Mouse (Mus musculus): ENCODE data around the gene Pdk2. TPM values are rescaled to one million over a fixed set of nuclear protein-coding genes. Genes with fewer than 3 reads are reported as not detected.

Pdk2 gene
- polyA plus RNA-seq, 1 experiment from 2014 or later: 27.5 TPM

DNA sequence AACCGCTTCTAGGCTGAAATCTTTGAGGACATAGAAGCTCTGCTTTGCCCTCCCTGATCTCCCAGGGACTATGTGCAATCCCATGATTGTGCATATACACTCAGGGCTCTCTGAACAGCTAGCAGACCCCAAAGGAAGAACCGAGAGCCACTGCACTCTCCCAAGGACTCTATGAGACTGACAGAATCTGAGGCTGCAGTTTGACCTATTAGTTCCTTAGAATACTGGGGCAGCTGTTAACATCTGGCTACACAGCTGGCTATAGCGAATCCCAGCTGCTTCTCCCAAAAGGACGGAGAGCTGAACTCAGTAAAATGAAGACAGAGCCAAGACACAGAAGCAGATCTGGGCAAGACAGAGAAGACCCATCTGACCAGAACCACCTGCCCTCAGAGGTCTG lies 32.7 kb upstream of the Pdk2 start:
- Histone ChIP-seq H3K4me3 (ENCODE audit: low read depth, low read length) (no peak overlapping the region), H3K4me1 (ENCODE audit: control insufficient read depth, insufficient read depth, low read length) (peaks cover 11% of the 10 kb centered on the region), H3K9me3 (replicated peaks; ENCODE audit: control insufficient read depth, low read length, poor library complexity, severe bottlenecking) (no peaks in the 10 kb centered on the region), H3K27me3 (ENCODE audit: control insufficient read depth, insufficient read depth, low read depth, low read length) (peaks cover 2% of the 10 kb centered on the region; the same call in 1 of the 2 replicates), H3K27ac (ENCODE audit: low read length) (no peak overlapping the region), H3K4me2 (ENCODE audit: low read length) (no peak overlapping the region), H3K9ac (ENCODE audit: low read depth, low read length) (peak overlapping the region; percentile 32; the same call in 1 of the 2 replicates), H3K36me3 (ENCODE audit: control insufficient read depth, insufficient read depth, low read length) (no peaks in the 10 kb centered on the region)
- ATAC-seq: no peak
- WGBS: 85% methylated on average over 4 of the region's 4 CpGs

DNA sequence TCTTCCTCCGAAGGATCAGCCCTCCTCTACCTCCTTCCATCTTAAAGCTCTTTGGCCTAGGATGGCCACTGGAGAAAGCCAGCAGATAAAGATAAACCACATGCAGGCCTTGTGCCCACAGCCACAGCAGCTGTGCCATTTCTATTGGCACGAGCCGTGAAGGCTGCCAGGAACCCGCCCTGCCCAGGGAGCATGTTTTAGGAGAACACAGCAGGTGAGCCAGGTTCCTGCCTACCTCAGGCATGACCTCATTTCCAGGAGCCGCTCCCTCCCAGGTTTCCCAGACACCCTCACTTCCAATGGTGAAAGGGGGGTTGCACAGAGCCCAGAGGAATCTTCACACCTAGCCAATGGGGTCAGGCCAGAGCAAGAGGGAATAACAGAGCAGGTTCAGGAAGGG lies 31.6 kb upstream of the Pdk2 start:
- Histone ChIP-seq H3K27me3 (ENCODE audit: control insufficient read depth, insufficient read depth, low read depth, low read length) (no peaks in the 10 kb centered on the region), H3K4me2 (ENCODE audit: low read length) (no peak overlapping the region), H3K9me3 (replicated peaks; ENCODE audit: control insufficient read depth, low read length, poor library complexity, severe bottlenecking) (no peaks in the 10 kb centered on the region), H3K9ac (ENCODE audit: low read depth, low read length) (no peak overlapping the region), H3K4me3 (ENCODE audit: low read depth, low read length) (no peak overlapping the region), H3K36me3 (ENCODE audit: control insufficient read depth, insufficient read depth, low read length) (no peaks in the 10 kb centered on the region), H3K4me1 (ENCODE audit: control insufficient read depth, insufficient read depth, low read length) (peaks cover 11% of the 10 kb centered on the region), H3K27ac (ENCODE audit: low read length) (no peak overlapping the region)
- 67% methylated on average over 5 of the region's 5 CpGs for WGBS
- ATAC-seq: no peak

DNA sequence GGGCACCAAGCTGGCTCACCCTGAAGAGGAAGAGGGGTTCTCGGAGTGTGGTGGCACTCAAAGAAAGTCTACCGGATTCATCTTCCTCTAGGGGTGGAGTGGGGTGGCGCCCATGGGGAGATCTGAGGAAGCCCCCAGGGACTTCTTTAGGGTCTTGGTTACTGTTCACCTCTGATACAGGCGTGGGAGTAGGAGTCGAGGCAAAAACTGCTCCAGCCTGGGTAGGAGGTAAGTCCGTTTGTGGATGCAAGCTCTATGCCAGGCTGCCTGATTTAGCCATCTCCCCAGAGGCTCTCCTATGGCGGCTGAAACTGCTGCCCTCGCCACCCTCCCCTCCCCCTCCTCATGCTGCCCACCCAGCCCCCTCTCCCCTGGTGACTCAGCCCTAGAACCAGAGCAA lies 31.0 kb upstream of the Pdk2 start:
- Histone ChIP-seq H3K27me3 (ENCODE audit: control insufficient read depth, insufficient read depth, low read depth, low read length) (no peaks in the 10 kb centered on the region), H3K9me3 (replicated peaks; ENCODE audit: control insufficient read depth, low read length, poor library complexity, severe bottlenecking) (no peaks in the 10 kb centered on the region), H3K36me3 (ENCODE audit: control insufficient read depth, insufficient read depth, low read length) (no peaks in the 10 kb centered on the region), H3K4me3 (ENCODE audit: low read depth, low read length) (no peak overlapping the region), H3K4me2 (ENCODE audit: low read length) (no peak overlapping the region), H3K4me1 (ENCODE audit: control insufficient read depth, insufficient read depth, low read length) (peaks cover 8% of the 10 kb centered on the region), H3K9ac (ENCODE audit: low read depth, low read length) (no peak overlapping the region), H3K27ac (ENCODE audit: low read length) (no peak overlapping the region)
- 69% methylated on average over 8 of the region's 8 CpGs for WGBS
- ATAC-seq: no peak

DNA sequence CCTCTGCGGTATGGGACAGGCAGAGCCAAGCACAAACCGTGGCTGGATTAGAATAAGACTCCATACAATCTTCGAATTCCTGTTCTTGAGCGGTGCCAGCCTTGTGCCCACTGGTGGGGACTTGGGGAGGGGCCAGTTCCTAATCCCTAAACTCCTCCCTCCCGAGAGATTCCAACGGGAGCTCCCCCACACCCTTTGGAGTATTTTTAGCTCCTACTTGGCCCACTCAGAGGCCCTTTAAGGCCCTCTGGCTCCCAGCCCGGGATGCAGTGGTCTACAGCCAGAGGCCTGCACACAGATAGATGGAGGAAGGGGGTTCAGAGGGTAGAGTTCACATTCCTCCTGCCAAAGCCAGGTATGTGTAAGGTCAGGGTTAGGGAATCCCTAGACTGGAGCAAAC lies 30.1 kb upstream of the Pdk2 start:
- Histone ChIP-seq H3K36me3 (ENCODE audit: control insufficient read depth, insufficient read depth, low read length) (no peaks in the 10 kb centered on the region), H3K4me1 (ENCODE audit: control insufficient read depth, insufficient read depth, low read length) (peaks cover 8% of the 10 kb centered on the region), H3K9ac (ENCODE audit: low read depth, low read length) (no peak overlapping the region), H3K27me3 (ENCODE audit: control insufficient read depth, insufficient read depth, low read depth, low read length) (no peaks in the 10 kb centered on the region), H3K4me2 (ENCODE audit: low read length) (no peak overlapping the region), H3K27ac (ENCODE audit: low read length) (no peak overlapping the region), H3K4me3 (ENCODE audit: low read depth, low read length) (no peak overlapping the region), H3K9me3 (replicated peaks; ENCODE audit: control insufficient read depth, low read length, poor library complexity, severe bottlenecking) (no peaks in the 10 kb centered on the region)
- no peak for ATAC-seq
- WGBS: 44% methylated on average over 7 of the region's 7 CpGs

DNA sequence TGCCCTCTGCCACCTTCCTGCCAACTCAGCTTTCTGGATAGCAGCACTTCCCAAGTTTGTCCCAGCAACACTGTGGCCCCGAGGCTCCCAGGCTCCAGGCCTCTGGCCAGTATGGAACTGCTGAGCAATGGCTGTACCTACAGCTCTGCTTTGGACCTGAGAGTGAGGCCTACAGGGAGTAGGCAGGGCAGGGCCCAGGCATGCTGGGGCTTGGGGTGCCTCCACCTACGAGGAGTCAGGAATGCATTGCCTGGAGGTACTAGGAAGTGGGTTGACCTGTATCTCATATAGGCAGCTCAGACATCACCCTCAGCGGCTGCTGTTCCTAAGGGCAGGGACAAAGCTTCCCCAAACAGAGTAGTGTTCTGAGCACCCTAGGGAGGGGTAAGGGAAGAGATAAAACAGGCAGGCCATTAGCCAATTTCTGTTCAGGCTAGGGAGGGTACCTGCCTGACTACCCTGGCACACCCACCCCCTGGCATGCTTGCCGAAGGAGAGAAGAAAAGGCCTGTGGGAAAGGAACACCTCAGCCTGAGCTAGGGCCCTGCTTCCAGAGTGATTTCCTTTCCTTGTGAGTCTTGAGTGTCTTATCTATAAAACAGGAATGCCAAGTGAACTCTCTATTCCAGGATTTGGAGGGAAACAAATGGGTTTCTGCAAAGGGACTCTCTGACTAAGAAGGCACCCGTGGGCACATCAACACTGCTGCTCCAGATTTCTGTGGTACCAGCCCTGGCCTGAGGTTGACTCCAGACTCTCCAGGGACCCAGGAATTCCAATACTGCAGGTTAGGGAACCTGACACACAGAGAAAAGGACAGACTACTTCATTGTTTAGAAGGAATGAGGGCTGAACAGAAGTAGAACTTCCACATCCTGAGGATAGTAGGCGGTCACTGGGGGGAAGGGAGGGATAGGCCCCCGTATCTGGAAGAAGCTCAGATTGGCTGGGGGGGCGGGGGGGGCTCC lies 29.3 kb upstream of the Pdk2 start:
- no peak for ATAC-seq

DNA sequence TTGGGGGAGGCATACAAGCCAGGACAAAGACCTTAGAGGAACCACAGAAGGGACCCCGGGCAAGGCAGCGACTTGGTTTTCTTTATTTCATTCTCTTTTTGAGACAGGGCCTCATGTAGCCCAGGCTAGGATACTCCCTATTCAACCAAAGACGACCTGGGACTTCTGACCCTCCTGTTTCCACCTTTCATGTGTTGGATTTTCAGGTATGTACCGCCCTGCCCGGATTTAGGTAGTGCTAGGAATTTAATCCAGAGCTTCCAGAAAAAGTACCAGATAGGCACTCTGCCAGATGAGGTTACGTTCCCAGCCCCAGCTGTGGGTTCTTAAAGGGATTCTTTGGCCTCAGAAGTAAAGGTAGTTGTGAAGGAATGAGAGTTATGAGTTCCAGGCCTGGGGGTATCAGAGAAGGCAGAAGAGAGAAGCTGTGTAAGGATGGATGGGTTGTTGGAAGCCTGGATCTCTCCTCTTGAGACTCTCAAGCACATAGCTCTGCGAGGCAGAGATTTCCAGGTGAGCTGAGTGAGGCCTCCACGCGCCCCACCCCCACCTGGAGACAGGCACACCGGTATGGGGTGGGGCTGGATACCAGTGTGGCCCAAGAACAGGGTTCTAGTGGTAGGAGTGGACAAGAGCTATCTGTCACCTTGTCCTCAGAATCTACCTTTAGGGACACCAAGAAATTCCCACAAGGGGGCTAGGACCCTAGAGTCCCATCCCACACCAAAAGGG lies 28.2 kb upstream of the Pdk2 start:
- 89% methylated on average over 10 of the region's 10 CpGs for WGBS
- no peak for ATAC-seq
- Histone ChIP-seq H3K4me3 (ENCODE audit: low read depth, low read length) (no peak overlapping the region), H3K27me3 (ENCODE audit: control insufficient read depth, insufficient read depth, low read depth, low read length) (no peaks in the 10 kb centered on the region), H3K9ac (ENCODE audit: low read depth, low read length) (no peak overlapping the region), H3K4me2 (ENCODE audit: low read length) (no peak overlapping the region), H3K36me3 (ENCODE audit: control insufficient read depth, insufficient read depth, low read length) (peaks cover 7% of the 10 kb centered on the region), H3K27ac (ENCODE audit: low read length) (no peak overlapping the region), H3K9me3 (replicated peaks; ENCODE audit: control insufficient read depth, low read length, poor library complexity, severe bottlenecking) (no peaks in the 10 kb centered on the region), H3K4me1 (ENCODE audit: control insufficient read depth, insufficient read depth, low read length) (peaks cover 3% of the 10 kb centered on the region; the same call in 1 of the 2 replicates)

More for the DNA sequence above, 29.3 kb upstream of the Pdk2 start:
- Histone ChIP-seq H3K4me1 (ENCODE audit: control insufficient read depth, insufficient read depth, low read length) (peaks cover 7% of the 10 kb centered on the region), H3K36me3 (ENCODE audit: control insufficient read depth, insufficient read depth, low read length) (peaks cover 3% of the 10 kb centered on the region), H3K27ac (ENCODE audit: low read length) (no peak overlapping the region), H3K9ac (ENCODE audit: low read depth, low read length) (no peak overlapping the region), H3K4me2 (ENCODE audit: low read length) (no peak overlapping the region), H3K9me3 (replicated peaks; ENCODE audit: control insufficient read depth, low read length, poor library complexity, severe bottlenecking) (no peaks in the 10 kb centered on the region), H3K27me3 (ENCODE audit: control insufficient read depth, insufficient read depth, low read depth, low read length) (no peaks in the 10 kb centered on the region), H3K4me3 (ENCODE audit: low read depth, low read length) (no peak overlapping the region)
- 78% methylated on average over 8 of the region's 8 CpGs for WGBS

DNA sequence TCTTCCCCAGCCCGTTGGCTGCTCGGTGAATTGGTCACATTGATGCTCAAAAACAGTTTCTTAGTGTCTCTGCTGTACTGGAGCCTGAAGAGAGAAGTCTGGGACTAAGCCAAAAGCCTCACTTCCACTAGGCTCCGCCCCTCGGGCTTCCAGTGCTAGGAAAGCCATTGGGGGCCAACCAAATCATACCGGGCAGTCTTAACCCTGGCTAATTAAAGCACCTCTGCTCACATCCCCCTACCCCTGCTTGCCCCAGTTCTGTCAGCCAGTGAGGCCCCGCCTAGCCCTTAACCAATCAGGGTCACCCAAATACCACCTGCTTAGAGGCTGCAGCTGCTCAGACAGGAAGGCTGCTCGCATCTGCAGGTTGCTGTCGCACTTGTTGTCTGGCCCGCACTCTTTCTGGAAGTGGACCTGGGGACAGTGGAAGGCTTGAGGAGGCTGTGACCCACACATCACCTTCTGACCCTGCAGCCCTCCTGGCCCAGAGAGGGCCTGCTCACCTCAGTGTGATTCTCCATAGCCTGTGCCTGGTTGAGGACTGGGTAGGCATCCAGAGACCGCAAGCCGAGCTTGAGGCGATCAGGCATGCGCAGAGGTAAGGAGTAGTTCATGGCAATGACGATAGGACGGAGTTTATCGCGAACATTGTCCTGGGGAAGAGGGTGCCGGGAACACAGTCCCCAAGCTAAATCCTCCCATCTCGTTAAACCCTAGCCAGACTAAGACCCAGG lies 15.8 kb upstream of the Pdk2 start:
- peaks cover 24% of the 10 kb centered on the region for H3K36me3 ChIP-seq (ENCODE audit: control insufficient read depth, insufficient read depth, low read length)
- H3K9me3 ChIP-seq (replicated peaks; ENCODE audit: control insufficient read depth, low read length, poor library complexity, severe bottlenecking): no peaks in the 10 kb centered on the region
- H3K4me1 ChIP-seq (ENCODE audit: control insufficient read depth, insufficient read depth, low read length): no peaks in the 10 kb centered on the region
- ATAC-seq: peak; percentile 42; the same call in 1 of the 2 replicates
- H3K9ac ChIP-seq (ENCODE audit: low read depth, low read length): no peak overlapping the region; the same call in 1 of the 2 replicates
- 17% methylated on average over 19 of the region's 19 CpGs for WGBS
- no peak overlapping the region for H3K4me3 ChIP-seq (ENCODE audit: low read depth, low read length)
- no peak overlapping the region for H3K27ac ChIP-seq (ENCODE audit: low read length)
- no peak overlapping the region for H3K4me2 ChIP-seq (ENCODE audit: low read length)
- H3K27me3 ChIP-seq (ENCODE audit: control insufficient read depth, insufficient read depth, low read depth, low read length): peaks cover 3% of the 10 kb centered on the region; the same call in 1 of the 2 replicates

DNA sequence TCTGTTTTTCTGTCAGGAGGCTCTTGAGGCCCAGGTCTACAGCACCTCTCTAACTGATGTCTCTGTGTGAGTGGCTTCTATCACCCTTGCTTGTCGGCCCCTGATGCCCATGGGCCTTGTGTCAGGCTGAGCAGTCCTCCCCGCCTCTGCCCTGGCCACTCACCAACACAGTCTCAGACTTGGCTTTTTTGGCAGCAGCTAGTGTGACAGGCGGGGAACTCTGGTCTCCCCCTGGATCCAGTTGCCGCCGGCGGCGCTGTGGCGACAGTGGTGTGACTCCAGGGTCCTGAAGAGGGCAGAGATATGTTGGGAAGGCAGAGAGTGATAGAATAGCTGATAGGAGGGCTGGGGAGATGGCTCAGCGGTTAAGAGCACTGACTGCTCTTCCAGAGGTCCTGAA lies 11.9 kb upstream of the Pdk2 start:
- Histone ChIP-seq H3K4me3 (ENCODE audit: low read depth, low read length) (no peak overlapping the region), H3K9me3 (replicated peaks; ENCODE audit: control insufficient read depth, low read length, poor library complexity, severe bottlenecking) (no peaks in the 10 kb centered on the region), H3K9ac (ENCODE audit: low read depth, low read length) (no peak overlapping the region), H3K4me1 (ENCODE audit: control insufficient read depth, insufficient read depth, low read length) (no peaks in the 10 kb centered on the region), H3K4me2 (ENCODE audit: low read length) (no peak overlapping the region), H3K36me3 (ENCODE audit: control insufficient read depth, insufficient read depth, low read length) (peaks cover 20% of the 10 kb centered on the region), H3K27me3 (ENCODE audit: control insufficient read depth, insufficient read depth, low read depth, low read length) (peaks cover under 1% of the 10 kb centered on the region; the same call in 1 of the 2 replicates), H3K27ac (ENCODE audit: low read length) (no peak overlapping the region)
- 81% methylated on average over 9 of the region's 9 CpGs for WGBS
- no peak for ATAC-seq
